Mouse (Mus musculus) T-cell, adult 2 months (primary cell): Measurements from ENCODE around the gene Nav2.

ENCODE experiments used
- DNase-seq: peaks from one replicate; pipeline ENCODE4 v3.0.0; 2022; ENCODE audit warnings: low spot score

The Nav2 gene

DNA sequence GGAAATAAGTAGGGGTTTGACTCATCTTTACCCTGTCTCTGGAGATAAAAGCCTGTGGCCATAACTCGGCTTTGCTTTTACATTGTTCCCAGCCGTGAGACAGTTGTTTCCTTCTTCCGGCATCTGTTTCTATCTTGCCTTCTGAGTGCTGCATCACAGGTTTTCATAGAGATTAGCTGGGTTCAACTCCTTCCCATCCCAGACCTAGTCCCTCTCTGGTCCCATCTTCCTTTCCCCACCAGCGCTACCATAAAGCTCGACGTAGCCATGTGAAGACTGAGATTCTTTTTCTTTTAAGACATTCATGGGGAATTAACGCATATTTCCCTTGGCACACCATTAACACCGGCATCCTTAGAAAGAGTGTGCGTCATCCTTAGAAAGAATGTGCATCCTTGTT lies 613.5 kb downstream of the Nav2 start:
- DNase-seq, result no peak

GRCm38 (mm10) chr7:49522411-49523114 lies 614.0 kb downstream of the Nav2 start:
- DNase-seq, result no peak

GRCm38 (mm10) chr7:49523115-49523445 lies 614.6 kb downstream of the Nav2 start:
- DNase-seq, result no peak

GRCm38 (mm10) chr7:49523729-49524128 lies 615.2 kb downstream of the Nav2 start:
- no peak for DNase-seq

DNA sequence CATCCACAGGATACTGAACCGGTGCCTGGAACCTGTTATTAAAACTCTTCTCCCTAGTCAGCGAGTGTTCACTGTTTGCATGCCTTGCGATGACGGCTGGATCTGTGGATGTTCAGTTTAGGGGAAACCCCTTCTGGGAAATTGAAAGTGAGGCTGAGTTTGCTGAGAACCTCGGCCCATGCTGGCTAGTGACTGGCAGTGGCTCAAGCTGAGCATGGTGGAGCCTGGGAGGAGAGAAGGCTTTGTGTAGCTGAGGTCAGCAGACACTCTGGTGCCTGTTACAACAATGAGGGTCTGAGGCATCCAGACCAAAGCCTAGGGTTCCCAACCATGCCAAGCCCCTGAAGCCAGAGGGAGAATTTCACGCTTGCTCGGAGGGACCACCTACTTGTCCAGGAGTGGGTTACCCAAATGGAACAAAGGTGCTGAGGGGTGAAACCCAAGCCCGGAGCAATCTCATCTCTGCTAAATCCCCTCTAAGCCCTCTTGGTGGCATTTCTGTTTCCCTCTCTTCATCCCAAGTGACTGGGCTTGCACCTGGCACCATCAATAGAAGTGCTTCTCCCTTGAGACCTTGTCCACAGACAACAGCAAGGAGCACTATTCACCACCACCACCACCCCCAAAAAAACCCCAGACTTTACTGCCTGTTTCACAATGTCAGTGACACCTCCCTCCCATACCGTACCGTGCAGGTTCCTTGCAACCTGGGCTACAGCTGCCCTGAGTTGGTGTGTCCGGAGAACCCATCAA lies 617.0 kb downstream of the Nav2 start:
- DNase-seq, result no peak

- DNase-seq, result no peak
Observed at GRCm38 (mm10) chr7:49526101-49526499, 617.6 kb downstream of the Nav2 start.

- DNase-seq, result no peak
Observed at GRCm38 (mm10) chr7:49527495-49527894, 619.0 kb downstream of the Nav2 start.

- DNase-seq, result no peak
Observed at GRCm38 (mm10) chr7:49527925-49528324, 619.4 kb downstream of the Nav2 start.

- no peak for DNase-seq
Observed at GRCm38 (mm10) chr7:49529498-49529897, 621.0 kb downstream of the Nav2 start.

DNA sequence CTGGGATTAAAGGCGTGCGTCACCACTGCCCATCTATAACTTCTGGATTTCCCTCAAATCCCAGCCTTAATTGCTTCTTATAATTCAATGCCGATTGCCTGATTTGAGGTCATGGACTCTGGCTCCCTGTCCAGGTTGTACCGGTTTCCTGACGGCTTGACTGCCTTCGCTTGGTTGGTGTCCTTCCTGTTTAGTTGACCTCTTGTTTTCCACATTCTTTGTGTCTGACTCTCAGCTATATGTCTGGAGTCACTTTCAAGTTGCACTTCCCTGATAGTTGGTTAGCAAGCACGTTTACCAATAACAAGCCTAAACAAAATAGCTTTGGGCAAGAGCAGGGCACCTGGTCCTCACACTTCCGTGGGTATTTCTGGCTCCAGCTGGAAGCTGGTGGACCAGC lies 625.1 kb downstream of the Nav2 start:
- no peak for DNase-seq

DNA sequence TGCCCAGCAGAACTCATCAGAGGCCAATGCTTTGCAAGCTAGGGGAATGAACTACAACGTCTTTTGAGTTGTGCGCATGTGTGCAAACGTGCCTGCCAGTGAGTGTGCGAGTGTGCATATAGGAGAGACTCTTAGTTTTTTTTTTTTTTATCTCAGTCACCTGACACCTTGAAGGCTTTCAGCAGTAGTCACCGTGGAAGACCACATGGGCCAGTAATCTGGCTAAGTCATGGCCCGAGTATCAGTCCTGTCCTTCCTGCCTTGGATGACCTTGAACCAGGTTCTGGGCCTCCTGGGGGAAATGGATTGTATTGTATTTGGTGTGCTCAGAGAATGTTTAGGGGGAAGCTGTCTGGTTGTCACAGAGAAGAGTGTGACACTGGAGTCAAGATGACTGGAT lies 625.7 kb downstream of the Nav2 start:
- no peak for DNase-seq

DNA sequence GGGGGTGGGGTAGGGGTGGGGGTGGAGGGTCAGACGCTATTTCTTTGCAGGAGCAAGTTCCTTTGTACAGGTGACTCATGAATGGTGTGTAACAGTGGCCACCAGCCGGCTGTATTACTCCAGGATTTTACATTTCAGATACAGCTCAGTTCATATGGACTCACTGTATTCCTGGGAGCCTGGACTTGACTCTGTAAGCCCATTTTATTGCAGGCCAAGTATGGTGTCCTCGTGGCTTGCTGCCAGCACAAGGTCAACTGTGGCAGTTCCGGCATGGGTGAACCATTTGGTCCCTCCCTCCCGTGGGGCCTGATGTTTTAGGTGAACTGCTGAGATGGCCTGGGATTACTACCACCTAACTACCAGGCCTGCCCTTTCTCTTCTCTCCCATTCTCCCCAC lies 629.8 kb downstream of the Nav2 start:
- DNase-seq, result no peak

DNA sequence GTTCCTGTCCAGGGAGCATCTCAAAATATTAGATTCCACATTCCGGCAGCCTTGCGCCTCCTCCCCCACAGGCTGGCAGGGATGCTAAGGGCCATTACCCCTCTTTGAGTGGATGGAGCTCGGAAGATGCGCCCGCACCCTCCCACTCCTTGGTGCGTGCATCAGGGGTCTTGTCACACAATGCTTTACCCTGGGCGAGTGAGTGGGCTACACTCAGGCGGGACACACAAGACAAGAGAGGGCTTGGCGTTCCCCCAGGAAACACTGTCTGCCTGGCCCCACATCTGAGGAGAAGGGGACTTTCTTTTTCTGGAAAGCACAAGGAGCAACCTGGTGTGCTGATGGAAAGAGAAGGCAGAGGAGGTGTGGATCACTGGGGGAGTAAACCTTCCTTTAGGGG lies 631.7 kb downstream of the Nav2 start:
- DNase-seq, result no peak

DNA sequence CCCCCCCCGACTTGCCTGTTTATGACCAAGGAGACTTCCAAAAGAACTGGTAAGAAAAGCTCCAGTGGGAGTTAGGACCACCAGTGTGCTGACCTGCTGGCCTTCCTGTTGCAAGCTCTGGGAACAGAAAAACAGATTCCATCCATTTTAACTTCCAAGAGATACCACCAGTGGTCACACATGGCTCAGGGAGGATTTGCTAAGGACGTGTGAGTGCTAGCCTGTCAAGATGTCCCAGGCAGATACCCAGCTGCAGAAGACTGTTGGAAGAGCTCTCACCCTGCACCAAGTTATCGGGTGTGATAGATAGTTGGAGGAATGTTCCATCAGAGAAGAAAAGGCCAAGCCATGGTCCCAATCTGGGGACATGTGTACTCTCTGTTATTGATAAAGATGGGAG lies 633.6 kb downstream of the Nav2 start:
- DNase-seq, result no peak

GRCm38 (mm10) chr7:49544775-49545705 lies 636.5 kb downstream of the Nav2 start:
- DNase-seq, result no peak

- DNase-seq, result no peak
Observed at GRCm38 (mm10) chr7:49545706-49546097, 637.2 kb downstream of the Nav2 start.

GRCm38 (mm10) chr7:49548397-49548796 lies 639.9 kb downstream of the Nav2 start:
- DNase-seq, result no peak

- no peak for DNase-seq
Observed at GRCm38 (mm10) chr7:49553236-49553981, 644.9 kb downstream of the Nav2 start.

GRCm38 (mm10) chr7:49558240-49558640 lies 649.7 kb downstream of the Nav2 start:
- DNase-seq, result no peak

- no peak for DNase-seq
Observed at GRCm38 (mm10) chr7:49558895-49559294, 650.4 kb downstream of the Nav2 start.

GRCm38 (mm10) chr7:49560012-49560411 lies 651.5 kb downstream of the Nav2 start:
- DNase-seq, result no peak

DNA sequence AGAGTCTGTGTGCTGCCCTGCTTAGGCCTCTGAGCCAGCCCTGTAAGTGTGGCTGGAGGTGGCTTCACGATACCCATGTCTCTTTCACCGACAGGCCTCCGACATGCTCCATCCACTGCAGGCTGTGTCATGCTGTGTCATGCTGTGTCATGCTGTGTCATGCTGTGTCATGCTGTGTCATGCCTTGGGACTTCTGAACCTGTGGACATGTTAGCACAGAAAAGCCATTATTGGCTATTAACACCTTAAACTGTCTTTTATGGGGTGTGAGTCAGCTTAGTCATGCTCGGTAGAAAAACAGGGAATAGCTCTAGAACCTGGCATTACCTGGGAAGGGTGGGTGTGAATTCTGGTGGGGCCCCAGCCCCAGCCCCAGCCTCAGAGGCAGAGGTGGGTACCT lies 653.9 kb downstream of the Nav2 start:
- no peak for DNase-seq
